Mouse (Mus musculus): ENCODE measurements around the gene Pds5b.
A peak's percentile ranks its signal among the peaks of the same experiment; 100 is the strongest.
"Not testable (repeated sequence)": the region's sequence is repeated elsewhere in the genome, so short reads cannot be mapped to it uniquely, and the experiment has no call there.

Gene Pds5b

DNA sequence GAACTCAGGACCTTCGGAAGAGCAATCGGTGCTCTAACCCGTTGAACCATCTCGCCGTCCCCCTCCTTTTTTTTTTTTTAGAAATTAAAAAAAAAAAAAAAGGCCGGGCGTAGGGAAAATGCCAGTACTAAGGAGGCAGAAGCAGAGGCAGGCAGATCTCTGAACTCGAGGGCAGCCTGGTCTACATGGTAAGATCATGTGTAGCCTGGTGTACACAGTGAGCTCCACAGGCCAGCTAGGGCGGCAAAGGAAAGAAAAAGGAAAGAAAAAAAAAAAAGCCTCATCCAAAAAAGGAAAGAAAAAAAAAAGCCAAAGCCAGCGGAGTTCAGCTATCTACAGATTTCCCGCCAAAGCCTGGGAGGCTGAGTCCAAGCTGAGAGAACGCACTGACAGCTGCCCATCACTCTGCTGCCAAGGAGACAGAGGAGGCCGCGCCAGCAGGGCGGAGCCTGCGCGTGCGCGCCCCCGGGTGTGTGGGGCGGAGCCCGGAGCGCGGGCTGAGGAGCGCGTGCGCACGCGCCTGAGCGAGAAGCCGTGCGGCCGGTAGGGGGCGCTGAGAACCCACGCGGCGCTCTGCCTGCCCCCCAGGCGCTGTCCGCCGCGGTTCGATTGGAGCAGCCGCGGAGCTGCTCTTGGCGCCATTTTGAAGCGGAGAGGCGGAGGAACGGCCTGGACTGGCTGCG, at the start of gene Pds5b:
TSS of gene Pds5b (plus strand) at position 587 of the 683 bp plus-strand sequence.
- DNase-seq: peak; percentile 94

DNA sequence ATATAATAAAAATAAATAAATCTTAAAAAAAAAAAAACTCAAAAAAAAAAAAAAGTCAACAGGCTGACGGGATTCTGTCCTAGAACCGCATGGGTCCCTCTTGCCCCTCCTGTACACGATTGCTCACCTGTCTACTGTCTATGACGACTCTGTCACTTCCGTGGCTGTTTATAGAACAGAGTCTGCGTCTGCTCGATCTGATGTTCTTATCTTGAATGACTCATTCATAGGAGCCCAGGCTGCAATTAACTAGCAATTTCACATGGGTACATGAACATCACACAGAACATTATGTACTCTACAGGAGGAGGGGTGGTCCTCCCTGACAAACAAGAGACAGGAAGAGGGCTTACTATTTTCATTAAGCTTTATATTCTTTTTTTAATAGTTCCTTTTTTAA, 48.0 kb upstream of the Pds5b start:
- no peak for DNase-seq

DNA sequence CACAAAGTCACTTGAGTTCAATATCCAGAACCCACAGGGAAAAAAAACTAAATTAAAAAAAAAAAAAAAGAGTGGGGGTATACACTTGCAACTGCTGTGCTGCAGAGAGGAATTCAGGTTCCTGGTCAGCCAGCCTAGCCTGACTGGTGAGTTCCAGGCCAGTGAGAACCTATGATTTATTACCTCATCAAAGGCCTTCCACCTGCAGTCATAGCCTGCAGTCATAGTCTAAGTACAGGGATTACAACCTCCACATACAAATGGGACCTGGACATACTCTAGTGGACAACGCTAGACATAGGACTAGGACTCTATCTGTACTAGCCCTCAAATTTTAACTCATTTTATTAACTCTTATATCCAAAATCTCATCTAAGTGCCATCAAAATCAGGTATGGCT, 44.3 kb upstream of the Pds5b start:
- no peak for DNase-seq

DNA sequence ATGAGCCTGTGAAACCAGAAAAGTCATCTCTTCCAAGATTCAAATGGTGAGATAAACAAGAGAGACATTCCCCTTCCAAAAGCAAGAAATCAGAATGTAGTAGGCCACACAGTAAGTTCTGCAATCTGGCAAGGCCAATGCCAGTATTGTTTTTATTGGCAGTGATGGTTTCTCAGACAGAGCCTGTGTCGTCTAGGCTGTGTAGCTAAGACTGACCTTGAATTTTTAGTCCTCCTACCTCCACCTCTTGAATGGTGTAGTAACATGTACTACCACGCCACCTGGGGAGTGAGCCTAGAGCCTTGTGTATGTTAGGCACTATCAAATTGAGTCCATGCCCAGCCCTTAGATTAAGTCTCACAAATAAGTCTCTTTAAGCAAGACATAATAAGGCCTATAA, 43.8 kb upstream of the Pds5b start:
- DNase-seq: no peak

DNA sequence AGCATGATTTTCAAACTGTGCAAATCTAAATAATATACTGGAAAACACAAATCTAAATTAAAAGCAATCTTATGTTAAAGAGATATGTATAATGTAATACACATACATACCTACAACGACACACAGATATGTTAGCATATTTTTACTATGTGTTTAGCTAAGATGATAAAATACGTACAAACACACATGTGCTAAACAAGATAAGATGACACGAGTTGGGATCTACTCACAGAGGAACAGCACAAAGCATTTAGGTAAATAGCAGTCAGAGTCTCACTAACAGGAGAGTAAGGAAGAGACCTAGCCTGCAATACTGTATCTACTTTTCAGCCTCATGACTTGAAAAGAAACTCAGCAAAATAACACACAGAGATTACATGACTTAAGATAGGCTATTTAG, 32.1 kb upstream of the Pds5b start:
- DNase-seq: no peak

DNA sequence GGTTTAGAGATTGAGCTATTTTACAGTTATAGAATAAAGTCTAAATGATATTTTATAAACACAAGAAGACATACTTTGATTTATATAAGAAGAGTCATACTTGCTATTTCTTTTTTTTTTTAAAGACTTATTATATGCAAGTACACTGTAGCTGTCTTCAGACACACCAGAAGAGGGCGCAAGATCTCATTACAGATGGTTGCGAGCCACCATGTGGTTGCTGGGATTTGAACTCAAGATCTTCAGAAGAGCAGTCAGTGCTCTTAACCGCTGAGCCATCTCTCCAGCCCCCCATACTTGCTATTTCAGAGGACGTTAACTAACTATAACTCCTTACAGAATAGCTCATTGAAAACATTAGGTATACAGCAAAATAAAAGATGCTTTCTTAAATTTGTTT, 30.1 kb upstream of the Pds5b start:
- not testable (repeated sequence) for DNase-seq

DNA sequence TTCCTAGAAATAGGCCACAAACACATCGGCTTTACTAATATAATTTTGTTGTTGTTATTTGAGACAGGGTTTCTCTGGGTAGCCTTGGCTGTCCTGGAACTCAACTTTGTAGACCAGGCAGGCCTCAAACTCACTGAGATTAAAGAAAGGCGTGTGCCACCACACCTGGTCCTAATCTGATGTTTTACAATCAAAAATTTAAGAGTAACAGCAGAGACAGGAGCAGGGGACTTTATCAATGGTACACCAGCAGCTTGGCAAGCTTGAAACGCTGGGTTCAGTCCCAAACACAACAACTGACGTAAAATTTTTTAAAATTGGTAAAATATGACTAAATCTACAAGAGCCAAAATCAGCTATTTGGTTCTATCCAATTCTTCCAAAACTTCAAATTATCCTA, 28.6 kb upstream of the Pds5b start:
- no peak for DNase-seq

DNA sequence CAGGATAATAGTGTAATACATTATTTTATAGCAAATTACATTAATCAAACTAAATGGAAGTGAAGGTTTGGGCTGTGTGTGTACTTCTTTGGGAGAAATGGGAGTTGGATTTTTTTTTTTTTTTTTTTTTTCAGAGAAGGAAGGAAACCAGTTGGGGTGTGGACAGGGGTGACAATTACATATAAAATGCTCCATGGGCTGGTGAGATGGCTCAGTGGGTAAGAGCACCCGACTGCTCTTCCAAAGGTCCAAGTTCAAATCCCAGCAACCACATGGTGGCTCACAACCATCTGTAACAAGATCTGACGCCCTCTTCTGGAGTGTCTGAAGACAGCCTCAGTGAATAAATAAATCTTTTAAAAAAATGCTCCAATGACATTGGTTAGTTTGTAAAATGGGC, 21.0 kb upstream of the Pds5b start:
- DNase-seq: no peak

DNA sequence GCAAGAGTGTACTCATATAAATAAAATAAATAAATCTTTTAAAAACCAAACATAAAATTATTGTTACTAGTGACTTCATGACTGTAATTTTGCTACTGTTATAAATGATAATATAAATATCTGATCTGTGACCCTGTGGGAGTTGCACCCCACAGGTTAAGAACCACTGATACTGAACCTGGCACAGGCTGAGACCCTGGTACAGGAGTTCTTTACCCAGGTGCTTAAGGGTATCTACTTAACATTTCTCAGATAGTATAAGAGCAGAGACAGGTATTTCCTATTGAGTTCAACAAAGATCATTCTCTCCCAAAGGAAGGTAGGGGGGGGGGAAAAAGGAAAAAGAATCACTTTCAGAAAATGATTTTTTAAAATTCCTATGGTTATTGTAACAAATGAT, 19.0 kb upstream of the Pds5b start:
- DNase-seq: no peak

DNA sequence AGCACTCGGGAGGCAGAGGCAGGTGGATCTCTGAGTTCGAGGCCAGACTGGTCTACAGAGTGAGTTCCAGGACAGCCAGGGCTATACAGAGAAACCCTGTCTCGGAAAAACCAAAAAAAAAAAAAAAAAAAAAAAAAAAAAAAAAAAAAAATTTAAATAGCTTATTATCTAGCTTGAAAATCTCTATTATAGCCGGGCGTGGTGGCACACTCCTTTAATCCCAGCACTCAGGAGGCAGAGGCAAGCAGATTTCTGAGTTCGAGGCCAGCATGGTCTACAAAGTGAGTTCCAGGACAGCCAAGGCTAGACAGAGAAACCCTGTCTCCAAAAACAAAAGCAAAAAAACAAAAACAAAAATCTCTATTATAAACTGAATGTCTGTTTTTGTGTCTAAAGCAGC, 14.1 kb upstream of the Pds5b start:
- DNase-seq: not testable (repeated sequence)

DNA sequence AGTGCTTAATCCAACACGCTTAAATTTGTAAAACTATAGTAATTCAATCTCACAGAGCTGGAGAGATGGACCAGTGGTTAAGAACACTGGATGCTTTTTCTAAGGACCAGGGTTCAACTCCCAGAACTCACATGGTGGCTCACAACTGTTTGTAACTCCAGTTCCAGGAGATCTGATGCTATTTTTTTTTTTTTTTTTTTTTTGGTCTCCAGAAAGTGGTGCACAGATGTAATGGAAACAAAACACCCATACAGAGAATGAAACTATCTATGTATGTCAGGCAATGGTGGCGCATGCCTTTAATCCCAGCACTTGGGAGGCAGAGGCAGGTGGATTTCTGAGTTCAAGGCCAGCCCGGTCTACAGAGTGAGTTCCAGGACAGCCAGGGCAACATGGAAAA, 13.2 kb upstream of the Pds5b start:
- not testable (repeated sequence) for DNase-seq

DNA sequence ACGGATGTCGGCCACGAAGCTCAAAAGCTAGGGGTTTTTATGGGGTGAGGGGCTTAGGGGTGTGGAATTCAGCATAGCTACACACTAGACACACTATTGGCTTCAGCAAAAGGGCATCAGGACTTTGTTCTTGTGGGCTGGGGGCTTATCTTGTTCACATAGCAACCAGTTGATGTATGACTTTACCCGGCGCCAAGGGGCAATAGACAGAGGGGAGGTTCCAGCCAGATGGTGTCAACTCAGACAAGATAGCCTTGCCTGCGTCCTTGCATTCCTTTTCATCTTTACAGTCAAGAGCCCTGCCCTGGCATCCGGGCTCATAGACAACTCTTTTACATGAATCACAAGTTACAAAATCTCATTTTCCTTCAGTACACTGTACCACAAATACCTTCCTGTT, 9.6 kb upstream of the Pds5b start:
- peak; percentile 37 for DNase-seq

DNA sequence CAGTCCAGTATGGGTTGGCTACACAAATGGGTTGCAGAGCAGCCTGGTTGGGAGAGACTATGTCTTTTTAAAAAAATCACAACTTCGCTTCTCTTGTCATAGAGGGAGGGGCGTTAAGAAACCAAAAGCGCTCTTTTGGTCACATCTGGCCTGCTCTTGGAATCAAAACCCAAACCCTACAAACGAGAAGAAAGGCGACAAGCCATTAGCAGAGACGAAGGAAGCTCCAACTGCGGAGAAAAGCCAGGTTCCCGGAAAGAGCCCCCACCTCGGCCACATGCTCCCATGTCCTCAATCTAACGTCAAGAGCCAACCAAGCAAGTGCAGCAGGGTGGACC, 8.8 kb upstream of the Pds5b start:
- DNase-seq: no peak

DNA sequence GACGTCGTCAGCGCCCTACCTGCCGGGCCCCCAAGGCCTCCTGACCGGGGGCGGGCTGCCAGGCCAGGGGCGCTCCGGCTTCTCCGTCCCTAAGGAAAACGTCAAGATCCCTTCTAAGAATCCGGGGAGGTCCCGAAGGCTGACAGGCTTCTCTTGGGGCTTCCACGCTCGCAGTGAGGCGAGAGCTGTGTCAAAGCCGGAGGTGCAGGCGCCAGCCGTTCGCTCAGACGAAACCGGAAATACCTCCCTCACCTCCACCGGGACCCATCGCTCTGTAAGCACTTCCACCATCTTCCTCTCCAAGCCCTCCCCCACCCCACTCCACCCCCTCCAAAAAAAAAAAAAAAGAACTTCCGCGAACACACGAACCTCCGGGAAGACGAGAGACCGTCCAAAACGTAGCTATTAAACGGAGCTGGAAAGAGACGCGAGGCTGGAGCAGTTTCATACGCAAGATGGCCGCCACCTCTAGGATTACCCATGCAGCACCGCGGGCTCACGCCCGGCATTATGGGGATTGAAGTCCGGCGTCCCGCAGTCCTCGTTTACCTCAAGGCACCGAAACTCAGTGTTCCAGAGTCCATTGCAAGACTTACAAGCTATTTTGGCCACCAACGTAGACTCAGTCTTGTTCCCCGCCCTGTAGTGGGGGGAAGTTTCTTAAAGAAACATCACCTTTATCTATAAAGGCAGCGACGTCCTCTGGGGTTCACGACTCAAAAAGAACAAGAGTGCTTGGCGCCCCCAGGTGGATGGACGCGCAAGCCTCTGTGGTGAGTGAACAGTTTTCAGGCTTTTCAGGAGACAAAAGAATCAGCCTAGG, 8.2 kb upstream of the Pds5b start:
- DNase-seq: peak; percentile 99

DNA sequence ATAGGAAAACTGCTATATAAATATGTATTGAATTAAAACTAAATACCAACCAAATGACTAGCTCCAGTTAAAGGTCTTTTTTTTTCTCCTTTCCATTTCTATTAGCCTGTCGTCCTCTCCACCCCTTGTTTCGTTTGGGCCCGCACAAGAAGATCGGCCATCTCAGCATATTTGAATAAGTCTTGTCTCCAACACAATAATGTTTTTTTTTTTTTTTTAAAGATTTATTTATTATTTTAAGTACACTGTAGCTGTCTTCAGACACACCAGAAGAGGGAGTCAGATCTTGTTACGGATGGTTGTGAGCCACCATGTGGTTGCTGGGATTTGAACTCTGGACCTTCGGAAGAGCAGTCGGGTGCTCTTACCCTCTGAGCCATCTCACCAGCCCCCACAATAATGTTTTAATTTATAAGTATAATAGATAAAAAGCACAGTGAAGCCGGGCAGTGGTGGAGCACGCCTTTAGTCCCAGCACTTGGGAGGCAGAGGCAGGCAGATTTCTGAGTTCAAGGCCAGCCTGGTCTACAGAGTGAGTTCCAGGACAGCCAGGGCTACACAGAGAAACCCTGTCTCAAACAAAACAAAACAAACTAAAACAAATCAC, 7.3 kb upstream of the Pds5b start, which contains the start of gene N4bp2l2:
TSS of gene N4bp2l2 (minus strand) at position 51 of the 607 bp plus-strand sequence.
- DNase-seq: peak; percentile 36

DNA sequence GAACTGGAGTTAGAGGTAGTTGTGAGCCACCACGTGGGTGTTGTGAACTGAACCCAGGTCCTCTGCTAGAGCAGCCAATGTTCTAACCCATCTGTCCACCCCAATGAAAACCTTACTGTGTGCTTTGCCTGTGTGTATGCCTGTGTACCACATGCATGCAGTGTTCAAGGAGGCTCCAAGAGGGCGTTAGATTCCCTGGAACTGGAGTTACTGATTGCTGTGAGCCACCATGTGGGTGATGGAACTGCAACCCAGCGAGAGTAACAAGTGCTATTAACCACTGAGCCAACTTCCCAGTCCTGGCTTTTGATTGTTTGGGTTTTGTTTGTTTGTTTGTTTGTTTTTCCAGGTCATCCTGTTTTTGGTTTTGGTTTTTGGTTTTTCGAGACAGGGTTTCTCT, 4.8 kb upstream of the Pds5b start:
- DNase-seq: no peak

DNA sequence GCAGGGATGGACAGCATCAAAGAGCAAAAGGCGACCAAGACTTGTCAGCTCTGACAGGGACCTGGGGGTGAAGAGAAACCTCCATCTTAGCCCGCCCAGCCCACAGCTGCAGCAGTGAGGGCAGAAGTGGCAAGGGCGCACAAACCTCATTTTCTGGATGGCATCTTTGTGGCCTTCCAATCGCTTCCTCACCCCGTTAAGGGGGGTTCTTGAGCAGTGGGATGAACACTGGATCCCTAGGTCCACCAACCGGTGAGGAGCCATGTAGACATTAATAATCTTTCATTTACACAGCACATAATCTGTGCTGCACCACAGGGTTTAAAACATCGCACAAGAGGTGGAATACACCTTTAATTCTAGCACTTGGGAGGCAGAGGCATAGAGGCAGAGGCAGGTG, 1.2 kb upstream of the Pds5b start:
- DNase-seq: peak; percentile 44

DNA sequence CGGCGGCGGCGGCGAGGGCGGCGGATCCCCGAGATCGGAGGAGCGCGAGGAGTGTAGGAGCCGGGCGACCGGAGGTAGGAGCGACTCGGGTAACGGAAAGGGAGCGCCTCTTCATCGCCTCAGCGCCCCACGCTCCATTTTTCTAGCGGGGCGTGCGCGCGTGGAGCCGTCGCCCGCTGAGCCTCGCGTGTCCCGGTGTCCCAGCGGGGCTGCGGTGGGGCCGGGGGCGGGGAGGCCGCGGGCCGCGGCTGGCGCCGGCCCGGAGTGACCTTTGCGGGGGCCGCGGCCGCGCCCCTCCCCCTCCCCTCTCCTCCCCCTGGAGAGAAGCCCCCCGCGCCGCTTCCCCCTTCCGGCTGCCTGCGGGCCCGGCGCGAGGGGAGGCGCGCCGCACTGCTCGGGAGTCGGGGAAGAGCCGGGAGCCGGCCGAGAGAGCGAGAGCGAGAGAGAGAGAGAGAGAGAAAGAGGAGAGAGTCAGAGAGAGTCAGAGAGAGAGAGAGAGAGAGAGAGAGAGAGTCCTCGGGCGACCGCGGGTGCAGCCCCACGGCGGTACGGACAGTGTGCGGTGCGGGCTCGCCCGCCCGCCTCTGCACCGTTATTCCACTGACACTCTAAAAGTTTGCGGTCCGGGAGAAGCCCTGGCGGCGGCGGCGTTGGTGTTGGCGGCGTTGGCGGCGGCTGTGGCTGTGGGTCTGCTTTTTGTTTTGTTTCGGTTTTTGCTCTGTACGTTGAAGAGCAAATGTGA, 512 bp downstream of the Pds5b start:
- DNase-seq: peak; percentile 33

DNA sequence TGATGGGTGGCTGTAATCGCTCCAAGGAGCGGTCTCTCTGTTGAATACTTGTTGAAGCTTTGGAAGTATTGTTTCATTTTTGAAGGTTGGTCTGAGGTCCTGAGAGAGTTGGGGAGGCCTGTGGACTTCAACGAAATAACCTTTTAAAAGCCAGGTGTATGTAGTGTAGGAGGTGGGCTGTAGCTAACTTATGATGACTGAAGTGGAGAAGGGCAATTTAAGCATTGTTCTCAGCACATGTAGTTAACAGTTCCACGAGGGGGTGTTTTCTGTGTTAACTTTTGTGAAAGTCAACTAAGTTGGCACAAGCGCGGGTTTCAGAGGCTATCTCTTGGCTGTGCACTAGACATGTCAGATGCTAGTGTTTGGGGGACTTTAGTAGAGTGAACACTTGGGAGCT, 1.3 kb downstream of the Pds5b start:
- DNase-seq: peak; percentile 49

DNA sequence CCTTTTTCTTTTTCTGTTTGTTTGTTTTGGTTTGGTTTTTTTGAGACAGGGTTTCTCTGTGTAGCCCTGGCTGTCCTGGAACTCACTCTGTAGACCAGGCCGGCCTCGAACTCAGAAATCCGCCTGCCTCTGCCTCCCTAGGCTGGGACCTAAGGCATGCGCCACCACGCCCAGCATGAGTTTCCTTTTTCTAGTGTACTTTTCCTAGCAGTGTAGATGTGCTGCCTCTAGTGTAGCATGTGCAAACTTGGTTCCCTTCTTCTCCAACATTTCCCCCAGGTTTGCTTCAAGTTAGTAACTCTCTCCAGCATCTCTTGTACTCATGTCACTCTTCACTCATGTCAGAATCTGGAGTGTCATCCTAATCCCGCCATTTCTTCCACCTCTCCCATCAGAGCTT, 9.3 kb downstream of the Pds5b start:
- DNase-seq: not testable (repeated sequence)

DNA sequence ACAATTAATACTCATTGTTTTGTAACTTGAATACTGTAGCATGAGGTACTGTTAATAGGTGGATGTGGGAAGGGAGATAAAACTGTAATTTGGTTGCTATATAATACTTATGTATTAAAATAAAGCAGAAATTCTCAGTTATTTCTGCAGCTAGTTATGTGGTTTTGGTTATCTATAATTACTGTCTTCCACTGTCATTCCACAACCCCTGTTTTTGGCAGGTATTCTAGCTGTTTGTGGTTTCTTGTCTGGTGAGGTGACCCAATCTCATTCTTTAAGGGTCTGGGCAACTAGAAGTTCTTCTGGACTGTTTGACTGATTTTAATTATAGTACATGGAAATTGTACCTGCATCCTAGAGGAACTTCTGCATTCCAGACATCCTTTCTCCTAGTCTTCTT, 17.1 kb downstream of the Pds5b start:
- no peak for DNase-seq

DNA sequence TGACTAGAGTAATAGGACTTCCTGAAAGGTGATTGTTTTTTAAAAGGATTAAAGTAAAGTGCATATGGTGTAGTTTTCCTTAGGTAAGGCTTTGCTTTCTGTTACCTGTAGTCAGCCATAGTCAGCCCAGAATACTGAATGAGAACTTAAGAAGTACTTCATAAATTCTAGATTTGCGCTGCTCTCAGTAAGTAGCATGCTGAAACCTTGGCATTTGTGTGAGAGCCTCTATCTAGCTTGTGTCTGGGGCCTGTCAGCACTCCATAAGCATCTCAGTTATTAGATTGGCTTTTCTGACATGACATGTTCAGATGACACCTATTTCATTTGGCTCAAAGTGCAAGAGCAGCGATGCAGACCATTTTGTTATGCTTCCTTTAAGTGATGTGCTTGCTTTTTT, 19.7 kb downstream of the Pds5b start:
- no peak for DNase-seq

DNA sequence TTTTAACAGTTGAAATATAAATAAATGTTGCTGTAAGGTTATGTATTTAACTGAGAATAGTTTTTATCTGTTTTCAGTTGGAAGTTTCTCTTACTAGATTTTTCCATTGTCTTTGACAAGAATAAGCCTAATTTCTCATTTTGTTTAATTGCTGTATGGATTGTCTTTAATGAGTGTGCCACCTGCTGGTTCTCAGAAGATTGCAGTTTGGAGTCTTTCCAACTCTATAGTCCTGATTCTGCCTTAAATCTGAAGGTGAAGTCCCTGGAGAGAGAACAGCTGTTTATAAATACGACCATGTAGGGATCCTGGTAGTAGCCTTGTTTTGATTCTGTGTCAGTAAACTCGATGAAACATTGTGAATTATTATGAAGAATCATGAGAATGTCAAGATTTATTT, 29.2 kb downstream of the Pds5b start:
- peak; percentile 82 for DNase-seq
